Mouse (Mus musculus) macrophage (primary cell): ENCODE data around the gene Fam166b. TPM values are rescaled to one million over a fixed set of nuclear protein-coding genes. Genes with fewer than 3 reads are reported as not detected.

Experiments
- H3K27ac ChIP-seq: fragments of 350-480 bp; formaldehyde crosslinking; 2 replicates; pipeline ENCODE4 v1.9.0; 2021
- H3K36me3 ChIP-seq: fragments of 350-480 bp; formaldehyde crosslinking; 2 replicates; pipeline ENCODE4 v1.9.0; 2021; ENCODE audit errors: inconsistent target
- H3K4me3 ChIP-seq: fragments of 350-480 bp; formaldehyde crosslinking; 2 replicates; pipeline ENCODE4 v1.9.0; 2021; ENCODE audit errors: inconsistent target
- H3K79me2 ChIP-seq: fragments of 350-480 bp; formaldehyde crosslinking; 2 replicates; pipeline ENCODE4 v1.9.0; 2021; ENCODE audit errors: inconsistent target
- WGBS: methylation state at CpG from one replicate; pipeline ENCODE4 v1.1.7; 2026; ENCODE audit warnings: inconsistent platforms; ENCODE audit not compliant: missing documents; 5-methylcytosine and 5-hydroxymethylcytosine counted together
- polyA plus RNA-seq: library from polyadenylated mRNA; stranded (reverse); fragments of 250-400 nt; gene quantifications from 3 replicates; pipeline ENCODE4 v1.2.4, GENCODE M21; 2018; ENCODE audit warnings: inconsistent platforms
- total RNA-seq, 78 experiments: library from RNA; depleted of rRNA; stranded (reverse); fragments of 250-400 nt; gene quantifications; 1 replicate in 9 of 78; 2 replicates in 24 of 78; 3 replicates in 43 of 78; 4 replicates in 2 of 78; pipeline ENCODE4 v1.2.4; 2018; ENCODE audit warnings: inconsistent platforms in 56 of 78

The Fam166b gene
- total RNA-seq (2018; cell fraction: chromatin; rRNA removed) = not detected
- not detected for total RNA-seq (2018; cell fraction: cytosol; rRNA removed)
- not detected for total RNA-seq (2018; cell fraction: nucleus; rRNA removed)
- not detected in 3 replicates for polyA plus RNA-seq

DNA sequence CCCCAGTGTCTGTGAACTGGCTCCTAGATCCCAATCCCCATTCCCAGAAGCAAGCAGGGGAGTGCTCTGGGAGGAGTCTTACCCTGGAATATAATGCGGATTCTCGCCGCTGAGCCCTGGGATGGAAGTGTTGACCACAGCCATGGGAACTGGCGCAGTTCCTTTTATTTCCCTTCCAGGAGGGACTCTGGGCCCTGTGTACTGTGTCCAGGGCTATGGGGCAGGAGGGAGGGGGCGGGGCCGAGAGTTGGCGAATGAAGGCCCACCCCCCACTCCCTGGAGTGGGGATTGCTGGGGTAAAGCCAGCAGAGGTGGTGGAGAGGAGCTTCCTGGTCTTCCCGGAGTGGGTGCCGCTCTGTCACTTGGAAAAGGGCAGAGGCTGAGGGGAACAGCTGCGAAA lies at the start of gene Fam166b:
Gene Fam166b (minus strand): TSS at position 189 of the 400 bp plus-strand sequence.
- H3K79me2 ChIP-seq = no peaks in the 10 kb centered on the region
- no peak within 1 kb of the TSS for H3K4me3 ChIP-seq
- no peak within 1 kb of the TSS for H3K27ac ChIP-seq
- 68% methylated on average over 10 of the region's 10 CpGs for WGBS
- H3K36me3 ChIP-seq = peaks cover 21% of the 10 kb centered on the region

DNA sequence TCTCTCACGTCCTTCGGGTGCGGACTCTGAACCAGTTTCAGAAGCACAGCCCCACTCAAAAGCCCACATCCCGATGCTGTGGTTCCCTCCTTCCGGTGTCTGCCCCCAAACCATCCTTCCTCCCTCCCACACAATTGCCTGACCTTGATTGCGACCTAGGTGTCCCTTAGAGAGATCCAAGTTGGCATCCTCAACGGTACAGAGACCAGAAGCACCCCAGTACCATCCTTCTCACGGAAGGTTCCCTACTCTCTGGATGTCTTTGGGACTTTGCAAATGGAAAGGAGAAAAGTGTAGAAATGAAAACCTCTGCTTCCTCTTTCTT lies 49.6 kb upstream of the Fam166b start:
- H3K27ac ChIP-seq = peak overlapping the region; percentile 65
- peak overlapping the region; percentile 9; the same call in 1 of the 2 replicates for H3K4me3 ChIP-seq
- H3K36me3 ChIP-seq = no peaks in the 10 kb centered on the region
- 10% methylated on average over 8 of the region's 8 CpGs for WGBS
- H3K79me2 ChIP-seq = no peaks in the 10 kb centered on the region

DNA sequence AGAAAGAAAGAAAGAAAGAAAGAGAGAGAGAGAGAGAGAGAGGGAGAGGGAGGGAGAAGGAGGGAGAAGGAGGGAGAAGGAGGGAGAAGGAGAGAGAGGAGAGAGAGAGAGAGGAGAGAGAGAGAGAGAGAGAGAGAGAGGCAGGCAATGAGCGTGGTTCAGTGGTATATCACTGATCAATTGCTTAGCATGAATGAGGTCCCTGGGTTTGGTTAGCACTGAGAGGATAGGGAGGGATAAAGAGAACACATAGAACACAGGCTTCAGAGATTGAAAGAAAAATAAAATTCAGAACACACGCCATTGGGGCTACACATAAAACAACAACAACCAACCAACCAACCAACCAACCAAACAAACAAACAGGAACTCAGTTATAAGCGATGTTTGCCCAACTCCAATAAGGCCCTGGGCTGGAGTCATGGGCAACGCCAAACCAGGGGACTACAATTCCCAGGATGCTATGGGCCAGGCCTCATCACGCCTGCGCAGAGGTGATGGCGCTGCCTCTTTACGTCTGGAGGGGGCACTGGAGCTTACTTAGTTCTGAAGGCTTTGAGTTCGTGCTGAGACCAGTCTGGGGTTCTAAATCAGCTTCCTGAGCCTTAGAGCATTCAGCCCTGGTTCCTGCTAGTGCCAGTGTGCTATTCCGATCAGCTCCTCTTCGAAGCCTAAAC lies 49.1 kb upstream of the Fam166b start:
- Histone ChIP-seq H3K79me2 (no peaks in the 10 kb centered on the region), H3K36me3 (no peaks in the 10 kb centered on the region), H3K27ac (peak overlapping the region; percentile 65), H3K4me3 (peak overlapping the region; percentile 9; the same call in 1 of the 2 replicates)
- WGBS = 14% methylated on average over 11 of the region's 11 CpGs

DNA sequence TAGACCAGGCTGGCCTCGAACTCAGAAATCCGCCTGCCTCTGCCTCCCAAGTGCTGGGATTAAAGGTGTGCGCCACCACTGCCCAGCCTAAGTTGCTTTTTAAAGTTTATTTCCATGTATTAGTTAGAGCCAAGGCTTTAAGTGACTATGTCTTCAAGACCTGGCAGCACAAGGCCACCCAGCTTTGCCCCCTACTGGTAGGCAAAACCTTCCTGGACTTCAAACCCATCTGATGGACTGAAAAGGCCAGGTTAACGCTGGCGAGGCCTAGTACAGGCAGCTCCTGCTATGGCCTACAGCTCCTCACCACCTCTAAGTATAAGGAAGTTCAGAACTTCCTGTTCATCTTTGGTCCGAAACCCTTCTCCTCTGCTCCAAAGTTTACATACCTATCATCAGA lies 47.7 kb upstream of the Fam166b start:
- WGBS = 63% methylated on average over 4 of the region's 6 CpGs
- no peak overlapping the region for H3K4me3 ChIP-seq
- H3K36me3 ChIP-seq = no peaks in the 10 kb centered on the region
- no peak overlapping the region for H3K27ac ChIP-seq
- no peaks in the 10 kb centered on the region for H3K79me2 ChIP-seq

DNA sequence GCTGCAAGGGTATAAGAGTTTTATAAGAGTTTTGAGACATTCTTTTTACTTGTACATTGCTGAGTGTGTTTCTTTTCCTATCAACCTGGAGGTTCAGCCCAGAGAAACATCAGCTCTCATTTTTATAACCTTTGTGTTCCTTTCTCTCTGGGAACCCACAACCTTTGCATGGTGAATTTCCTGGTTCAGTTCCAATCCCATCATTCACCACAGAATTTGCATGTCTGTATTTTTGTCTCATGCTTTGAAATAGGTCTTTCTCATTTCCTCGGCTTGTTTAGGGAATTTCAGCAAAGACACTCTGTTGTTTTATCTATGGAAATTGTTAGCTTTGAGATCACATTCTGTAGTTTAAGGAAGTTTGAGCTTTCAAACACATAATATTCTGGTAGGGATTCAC lies 44.7 kb upstream of the Fam166b start:
- no peak overlapping the region for H3K4me3 ChIP-seq
- peak overlapping the region; percentile 57 for H3K27ac ChIP-seq
- 0% methylated on average over 1 of the region's 1 CpGs for WGBS
- no peaks in the 10 kb centered on the region for H3K36me3 ChIP-seq
- H3K79me2 ChIP-seq = no peaks in the 10 kb centered on the region

DNA sequence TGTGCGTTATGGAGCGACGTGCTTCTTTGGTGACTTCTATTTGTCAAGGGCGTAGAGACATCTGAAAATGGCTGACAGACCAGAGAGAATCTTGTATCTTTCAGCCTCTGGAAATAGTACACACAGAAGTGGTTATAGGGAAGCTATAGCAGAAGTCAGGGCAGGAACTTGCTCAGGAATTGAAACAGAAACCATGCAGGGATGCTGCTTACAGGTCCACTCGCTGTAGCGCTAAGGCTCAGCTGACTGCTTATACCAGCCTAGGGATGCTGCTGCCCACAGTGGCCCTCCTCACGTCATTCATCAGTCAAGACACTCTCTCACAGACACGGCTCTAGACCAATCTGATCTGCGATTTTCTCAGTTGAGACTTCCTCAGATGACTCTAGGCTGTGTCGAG lies 41.4 kb upstream of the Fam166b start:
- WGBS = 82% methylated on average over 10 of the region's 10 CpGs
- no peak overlapping the region for H3K4me3 ChIP-seq
- H3K27ac ChIP-seq = peak overlapping the region; percentile 37
- H3K79me2 ChIP-seq = no peaks in the 10 kb centered on the region
- no peaks in the 10 kb centered on the region for H3K36me3 ChIP-seq

DNA sequence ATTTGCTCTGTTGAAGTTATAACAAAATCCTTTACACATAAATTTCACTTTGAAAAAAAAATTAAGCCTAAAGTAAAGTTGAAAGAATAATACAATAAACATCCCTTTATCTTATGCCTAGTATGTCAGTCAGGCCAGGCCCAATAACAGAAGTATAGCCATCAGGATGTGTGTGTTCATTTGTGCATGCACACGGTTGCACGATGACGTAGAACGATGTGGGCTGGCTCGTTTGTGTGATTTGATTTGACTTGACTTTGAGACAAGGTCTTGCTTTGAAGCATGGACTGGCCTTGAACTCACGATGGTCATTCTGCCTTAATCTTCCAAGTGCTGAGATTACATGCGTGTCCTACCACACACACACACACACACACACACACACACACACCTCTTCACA lies 37.9 kb upstream of the Fam166b start:
- no peaks in the 10 kb centered on the region for H3K36me3 ChIP-seq
- H3K79me2 ChIP-seq = no peaks in the 10 kb centered on the region
- H3K27ac ChIP-seq = peak overlapping the region; percentile 100
- H3K4me3 ChIP-seq = no peak overlapping the region
- 91% methylated on average over 7 of the region's 7 CpGs for WGBS

DNA sequence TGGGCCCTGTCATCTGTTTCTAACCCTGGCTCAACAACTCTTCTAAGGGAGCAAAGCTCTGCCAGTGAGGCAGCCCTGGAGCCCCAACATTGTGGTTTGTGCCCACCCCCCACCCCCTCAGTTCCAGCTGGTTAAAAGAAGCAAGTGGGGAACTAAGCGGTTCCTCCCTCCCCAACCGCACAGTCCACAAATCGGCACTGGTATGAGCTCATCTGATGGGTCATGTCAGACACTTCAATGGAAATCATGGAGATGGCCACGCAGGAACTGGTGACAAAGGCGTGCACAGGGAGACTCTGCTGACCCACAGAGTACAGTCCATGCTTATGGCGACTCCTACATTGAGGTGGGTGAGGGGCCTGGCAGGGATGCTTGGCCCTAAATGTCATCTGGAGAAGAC lies 37.0 kb upstream of the Fam166b start:
- WGBS = 18% methylated on average over 6 of the region's 6 CpGs
- Histone ChIP-seq H3K79me2 (no peaks in the 10 kb centered on the region), H3K27ac (peak overlapping the region; percentile 100), H3K4me3 (no peak overlapping the region), H3K36me3 (no peaks in the 10 kb centered on the region)

DNA sequence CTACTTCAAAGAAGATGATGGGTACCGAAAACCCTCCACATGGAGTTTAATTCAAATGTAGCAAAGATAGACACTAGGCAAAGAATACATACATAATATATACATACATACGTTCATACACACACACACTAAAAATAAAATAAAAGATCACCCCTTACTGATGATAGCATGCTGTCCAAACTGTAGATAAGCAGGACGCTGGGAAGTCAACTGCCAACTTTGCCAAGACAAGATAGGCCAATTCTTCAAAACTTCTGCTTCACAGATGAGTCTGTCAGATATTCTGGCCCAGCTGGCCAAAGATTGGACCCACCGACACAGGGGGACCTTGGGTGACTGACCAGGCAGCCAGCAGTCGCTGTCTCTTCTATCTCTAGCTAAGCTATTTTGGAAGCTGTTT lies 34.2 kb upstream of the Fam166b start:
- no peak overlapping the region for H3K4me3 ChIP-seq
- H3K79me2 ChIP-seq = no peaks in the 10 kb centered on the region

DNA sequence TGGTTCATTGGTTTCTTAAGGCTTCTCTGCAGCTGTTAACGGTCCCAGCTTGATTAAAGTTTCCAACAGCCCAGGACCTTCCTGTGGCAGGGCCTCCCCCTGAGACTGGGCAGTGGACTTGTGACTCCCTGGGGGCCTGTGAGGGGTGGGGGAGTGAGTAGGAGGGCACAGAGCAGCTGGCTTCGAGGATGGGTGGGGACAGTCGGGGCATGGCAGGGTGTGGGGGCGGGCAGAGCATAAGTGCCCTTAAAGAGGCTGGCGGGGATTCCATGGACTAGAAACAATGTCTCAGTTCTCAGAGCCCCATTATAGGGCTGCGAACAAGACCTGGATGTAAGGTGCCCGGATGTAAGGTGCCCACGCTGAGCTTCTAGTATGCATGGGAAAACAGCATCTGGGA lies 28.2 kb upstream of the Fam166b start:
- 42% methylated on average over 8 of the region's 8 CpGs for WGBS
- Histone ChIP-seq H3K27ac (no peak overlapping the region), H3K79me2 (peaks cover 22% of the 10 kb centered on the region), H3K4me3 (no peak overlapping the region), H3K36me3 (peaks cover 2% of the 10 kb centered on the region; the same call in 1 of the 2 replicates)

More for the DNA sequence above, 34.2 kb upstream of the Fam166b start:
- H3K36me3 ChIP-seq = no peaks in the 10 kb centered on the region
- 96% methylated on average over 5 of the region's 5 CpGs for WGBS
- H3K27ac ChIP-seq = no peak overlapping the region

DNA sequence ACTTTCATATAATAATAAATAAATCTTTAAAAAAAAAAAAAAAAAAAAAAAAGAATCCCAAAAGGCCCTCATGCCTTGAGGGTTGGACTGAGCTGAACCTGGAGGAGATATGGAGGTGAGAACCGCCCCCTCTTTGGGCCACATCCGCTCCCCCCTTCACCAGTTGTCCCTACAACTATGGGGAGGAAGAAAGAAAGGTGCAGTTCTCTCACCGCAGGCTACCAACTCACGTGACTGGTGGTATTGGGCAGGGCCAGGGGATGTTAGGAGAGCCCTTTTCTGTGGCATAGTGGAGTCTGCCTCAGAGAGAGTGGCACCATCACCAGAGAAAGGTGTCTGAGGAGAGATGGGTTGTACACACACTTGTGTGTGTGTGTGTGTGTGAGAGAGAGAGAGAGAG lies 27.5 kb upstream of the Fam166b start:
- peaks cover 8% of the 10 kb centered on the region; the same call in 1 of the 2 replicates for H3K36me3 ChIP-seq
- H3K79me2 ChIP-seq = peaks cover 28% of the 10 kb centered on the region
- H3K27ac ChIP-seq = no peak overlapping the region
- no peak overlapping the region for H3K4me3 ChIP-seq
- 44% methylated on average over 4 of the region's 4 CpGs for WGBS

DNA sequence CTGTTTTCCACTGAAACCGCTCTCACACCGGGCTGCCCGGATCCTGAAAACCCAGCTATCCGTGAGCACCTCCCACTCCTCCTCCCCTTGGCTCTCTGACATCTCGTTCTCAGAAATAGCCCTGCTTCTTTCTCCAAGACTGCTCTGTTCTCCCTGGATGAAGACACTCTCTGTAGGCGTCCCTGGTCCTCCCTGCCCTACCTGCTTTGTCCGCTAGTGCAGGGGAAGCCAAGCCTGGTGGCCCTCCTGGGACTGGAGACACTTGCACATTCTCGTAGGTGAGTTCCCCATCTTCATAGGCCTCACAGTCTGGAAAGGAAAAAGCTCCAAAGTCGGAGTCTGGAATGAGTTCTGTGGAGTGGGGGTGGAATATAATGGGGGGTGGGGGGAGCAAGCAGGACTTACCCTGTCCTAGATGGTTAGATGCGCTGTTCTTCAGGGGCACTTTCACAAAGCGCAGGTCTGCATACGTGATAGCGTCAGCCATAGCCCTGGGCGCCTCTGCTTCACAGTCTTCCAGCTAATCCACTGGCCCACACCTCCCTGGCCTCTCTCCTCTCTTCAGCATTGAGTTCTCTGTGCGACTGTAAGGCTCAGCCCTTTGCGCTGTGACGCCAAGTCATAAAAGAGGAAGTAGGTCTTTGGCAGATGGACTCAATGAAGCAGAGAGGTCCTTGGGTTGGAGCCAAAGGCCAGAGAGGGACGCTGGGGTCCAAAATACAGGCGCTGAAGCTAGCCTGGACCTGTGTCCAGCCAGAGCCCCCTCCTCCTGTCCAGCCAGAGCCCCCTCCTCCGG lies 25.3 kb upstream of the Fam166b start, which contains the start of gene Cd72:
Gene Cd72 (minus strand): TSS at position 588 of the 796 bp plus-strand sequence.
- H3K4me3 ChIP-seq = peak within 1 kb of the TSS; percentile 53
- H3K36me3 ChIP-seq = peaks cover 25% of the 10 kb centered on the region; the same call in 1 of the 2 replicates
- H3K27ac ChIP-seq = peak within 1 kb of the TSS; percentile 78
- peaks cover 45% of the 10 kb centered on the region for H3K79me2 ChIP-seq
- 6% methylated on average over 20 of the region's 20 CpGs for WGBS

DNA sequence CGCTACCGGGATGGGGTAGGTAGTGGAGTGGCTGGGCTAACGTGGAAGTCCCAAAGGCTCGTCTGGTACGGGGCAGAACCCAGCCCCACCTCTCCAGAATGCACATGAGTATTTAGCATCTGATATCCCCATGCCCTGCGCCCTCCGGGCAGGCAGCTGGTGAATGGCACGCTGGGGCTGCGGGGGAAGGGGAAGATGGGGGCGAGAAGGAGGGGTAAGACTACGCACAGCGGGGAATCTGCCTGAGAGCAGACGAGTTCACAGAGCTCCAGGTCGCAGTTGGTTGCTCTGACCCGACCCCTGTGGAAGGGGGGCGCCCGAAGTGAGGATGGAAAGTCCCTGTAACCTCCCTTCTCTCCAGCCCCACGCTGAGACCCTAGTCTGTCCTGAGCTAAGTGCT lies 24.5 kb upstream of the Fam166b start:
- H3K27ac ChIP-seq = peak overlapping the region; percentile 78
- peak overlapping the region; percentile 53 for H3K4me3 ChIP-seq
- WGBS = 8% methylated on average over 18 of the region's 18 CpGs
- H3K36me3 ChIP-seq = peaks cover 33% of the 10 kb centered on the region
- peaks cover 45% of the 10 kb centered on the region for H3K79me2 ChIP-seq

DNA sequence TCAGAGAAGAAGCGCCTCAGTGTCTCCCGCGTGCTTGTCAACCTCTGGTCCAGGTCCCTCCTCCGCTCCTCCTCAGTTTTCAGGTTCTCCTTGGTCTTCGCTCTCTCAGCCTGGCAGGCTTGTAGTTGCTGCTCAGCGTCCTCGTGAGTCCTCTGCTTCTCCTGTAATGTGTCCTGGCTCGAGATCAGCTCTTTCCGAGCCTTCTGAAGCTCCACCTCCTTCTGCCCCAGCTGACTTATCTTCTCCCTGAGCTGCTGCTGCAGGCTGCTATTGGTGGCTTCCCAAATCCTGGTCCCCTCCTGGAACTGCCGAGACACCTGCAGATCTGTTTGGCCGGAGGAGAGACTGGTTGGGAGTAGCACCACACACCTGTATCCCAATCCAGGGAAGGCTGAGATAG lies 23.4 kb upstream of the Fam166b start:
- peaks cover 45% of the 10 kb centered on the region for H3K79me2 ChIP-seq
- 87% methylated on average over 10 of the region's 11 CpGs for whole genome bisulfite sequencing
- H3K36me3 ChIP-seq = peaks cover 44% of the 10 kb centered on the region
- no peak overlapping the region for H3K27ac ChIP-seq
- no peak overlapping the region for H3K4me3 ChIP-seq

DNA sequence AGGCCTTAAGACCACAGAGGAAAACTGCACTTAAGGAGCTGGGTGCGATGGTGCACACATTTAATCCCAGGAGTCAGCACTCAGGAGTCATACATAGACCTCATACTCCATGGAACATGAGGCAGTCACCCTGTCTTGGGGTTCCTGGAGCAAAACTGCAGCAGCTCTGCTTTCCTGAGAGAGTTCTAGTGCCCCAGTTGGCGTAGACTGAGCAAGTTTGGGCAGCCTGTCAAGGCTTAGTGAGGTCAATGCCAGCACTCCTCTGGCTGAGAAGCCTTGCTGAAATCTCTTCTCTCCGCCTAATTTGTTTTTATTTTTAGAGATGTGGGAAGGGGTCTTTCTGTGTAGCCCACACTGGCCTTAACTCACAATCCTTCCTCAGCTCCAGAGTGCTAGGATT lies 19.6 kb upstream of the Fam166b start:
- WGBS = 97% methylated on average over 3 of the region's 3 CpGs
- no peak overlapping the region for H3K4me3 ChIP-seq
- H3K79me2 ChIP-seq = peaks cover 51% of the 10 kb centered on the region
- no peak overlapping the region for H3K27ac ChIP-seq
- peaks cover 61% of the 10 kb centered on the region for H3K36me3 ChIP-seq
